Mouse (Mus musculus): Measurements from ENCODE around the gene Sspn. TPM values are rescaled to one million over a fixed set of nuclear protein-coding genes. Genes with fewer than 3 reads are reported as not detected.

Gene Sspn
- total RNA-seq (2015) (not detected in 2 replicates), total RNA-seq (2017) (not detected in 2 replicates)

GRCm38 (mm10) chr6:145931341-145931740 is at the start of gene Sspn:
Gene Sspn (plus strand): TSS chr6:145931641.
- ATAC-seq (replicated peaks; ENCODE audit: poor library complexity) = no peak

- peak; percentile 77 for ATAC-seq (replicated peaks; ENCODE audit: poor library complexity)
These were observed 48.4 kb upstream of the Sspn start for GRCm38 (mm10) chr6:145883010-145883409.

GRCm38 (mm10) chr6:145883668-145884067 is 47.8 kb upstream of the Sspn start:
- ATAC-seq (replicated peaks; ENCODE audit: poor library complexity) = peak; percentile 86

DNA sequence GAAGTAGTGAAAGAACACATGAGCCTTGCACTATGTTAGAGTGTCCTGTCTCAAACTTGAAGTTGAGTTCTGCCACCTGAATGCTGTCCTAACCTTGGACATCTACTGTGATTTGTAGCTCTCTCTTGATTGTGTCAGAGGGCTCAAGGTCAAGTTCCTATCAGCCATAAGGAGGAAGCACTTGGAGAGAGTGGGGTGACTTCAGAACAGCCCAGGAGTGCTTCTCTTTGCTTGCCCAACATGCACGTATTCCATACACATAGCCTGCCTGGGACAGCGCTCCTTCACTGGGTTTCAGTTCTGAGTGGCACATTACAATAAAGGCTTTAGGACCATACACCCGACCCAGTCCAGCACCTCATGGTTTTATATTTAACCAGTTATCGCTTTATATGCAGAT is 46.4 kb upstream of the Sspn start:
- 0 out of 2 replicates have a peak, but pooled peaks have one; percentile 20 for ATAC-seq (replicated peaks; ENCODE audit: poor library complexity)

- ATAC-seq (replicated peaks; ENCODE audit: poor library complexity) = no peak
These were observed 45.2 kb upstream of the Sspn start for GRCm38 (mm10) chr6:145886277-145886676.

- ATAC-seq (replicated peaks; ENCODE audit: poor library complexity) = no peak
These were observed 43.7 kb upstream of the Sspn start for GRCm38 (mm10) chr6:145887719-145888118.

DNA sequence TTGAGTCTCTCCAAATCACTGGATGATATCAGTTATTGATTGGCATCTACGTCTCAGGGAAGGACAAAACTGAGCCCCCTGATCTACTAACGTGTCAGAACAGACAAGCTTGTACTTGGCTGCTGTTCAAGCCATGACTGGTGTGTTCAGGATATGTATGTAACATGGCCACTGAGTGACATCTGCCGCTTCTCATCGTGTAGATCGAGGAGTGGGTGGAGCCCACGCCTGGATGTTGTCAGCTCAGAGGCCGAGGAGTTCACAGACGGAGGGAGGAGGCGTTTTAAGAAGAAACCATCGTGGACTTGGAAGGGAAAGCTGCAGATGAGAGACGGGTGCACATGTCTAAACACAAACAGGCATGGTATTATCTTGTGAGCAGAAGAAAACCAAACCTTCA is 39.5 kb upstream of the Sspn start:
- no peak for ATAC-seq (replicated peaks; ENCODE audit: poor library complexity)

GRCm38 (mm10) chr6:145892381-145893265 is 38.8 kb upstream of the Sspn start:
- ATAC-seq (replicated peaks; ENCODE audit: poor library complexity) = peak; percentile 21

DNA sequence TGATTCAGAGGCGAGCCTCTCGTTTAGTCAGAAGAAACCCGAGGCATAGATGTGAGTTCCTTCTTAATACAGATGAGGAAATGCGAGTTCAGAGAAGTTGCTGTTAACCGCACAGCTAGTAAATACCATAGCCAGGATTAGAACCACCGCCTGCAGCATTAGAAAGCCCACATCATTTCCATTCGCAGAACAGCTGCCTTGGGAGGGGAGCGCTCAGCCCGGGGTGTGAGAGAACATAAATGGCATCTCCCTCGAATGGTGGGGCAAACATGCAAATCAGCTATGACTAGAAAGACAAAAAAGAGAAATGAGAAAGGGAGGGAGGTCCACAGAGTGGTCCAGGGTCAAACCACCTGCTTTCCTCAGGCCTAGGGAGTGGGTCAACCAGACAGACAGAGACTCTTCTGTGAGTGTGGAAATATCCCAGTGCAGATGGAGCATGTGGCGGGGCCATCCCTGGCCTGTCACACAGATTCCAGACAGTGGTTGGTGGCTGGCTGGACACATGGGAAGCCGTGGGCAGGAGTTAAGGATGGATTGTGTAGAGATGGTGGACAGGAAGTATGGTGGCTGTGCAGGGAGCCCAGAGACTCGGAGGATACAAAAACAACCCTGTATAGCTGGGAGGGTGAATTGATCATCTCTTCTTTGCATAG is 37.9 kb upstream of the Sspn start:
- peak; percentile 51 for ATAC-seq (replicated peaks; ENCODE audit: poor library complexity)

DNA sequence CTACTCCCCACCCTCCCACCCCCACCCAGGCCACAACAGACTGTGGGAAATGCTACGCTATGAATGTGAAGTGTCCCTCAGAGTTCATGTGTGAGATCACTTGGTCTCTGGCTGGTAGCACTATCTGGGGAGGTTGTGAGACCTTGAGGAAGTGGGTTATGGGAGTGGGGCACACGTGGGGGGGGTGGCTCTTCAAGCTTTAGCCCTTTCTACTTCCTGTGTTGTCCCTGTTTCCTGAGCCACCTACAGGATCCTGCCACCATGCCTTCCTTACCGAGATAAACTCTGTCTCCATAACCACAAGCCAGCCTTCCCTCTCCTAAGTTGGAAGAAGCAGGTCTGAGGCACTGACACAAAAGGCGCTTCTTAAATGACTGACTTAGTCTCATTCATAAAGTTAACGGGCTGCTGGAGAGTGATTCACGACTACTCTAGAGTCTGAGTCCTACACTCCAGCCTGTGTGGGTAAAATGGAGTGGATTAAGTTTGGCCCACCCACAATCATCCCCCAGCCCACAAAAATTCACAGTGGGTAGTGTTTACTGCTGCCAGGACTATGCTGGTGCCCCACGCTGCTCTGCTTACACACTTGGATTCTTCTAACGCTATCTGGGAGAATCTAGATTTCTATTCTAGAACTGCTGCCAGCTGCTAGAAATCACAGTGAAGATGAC is 36.6 kb upstream of the Sspn start:
- peak; percentile 68 for ATAC-seq (replicated peaks; ENCODE audit: poor library complexity)

DNA sequence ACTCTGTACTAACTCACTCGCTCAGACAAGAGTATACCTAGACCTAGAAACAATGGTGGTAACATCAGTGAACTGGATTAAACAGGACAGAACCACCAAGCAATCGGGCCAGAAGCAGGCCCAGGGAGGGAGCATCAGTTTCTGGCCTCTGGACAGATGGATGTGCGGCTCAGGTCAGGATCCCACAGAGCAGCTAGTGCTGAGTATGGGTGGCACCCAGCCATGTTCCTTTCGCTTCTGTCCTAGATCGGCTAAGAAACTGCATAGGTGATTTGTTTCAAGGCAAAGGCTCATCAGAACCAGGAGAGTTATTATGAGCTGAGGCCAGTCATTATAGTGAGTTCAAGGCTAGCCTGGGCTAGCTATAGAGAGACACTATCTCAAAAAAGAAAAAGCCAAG is 27.3 kb upstream of the Sspn start:
- no peak for ATAC-seq (replicated peaks; ENCODE audit: poor library complexity)

GRCm38 (mm10) chr6:145904616-145905015 is 26.8 kb upstream of the Sspn start:
- ATAC-seq (replicated peaks; ENCODE audit: poor library complexity) = no peak

DNA sequence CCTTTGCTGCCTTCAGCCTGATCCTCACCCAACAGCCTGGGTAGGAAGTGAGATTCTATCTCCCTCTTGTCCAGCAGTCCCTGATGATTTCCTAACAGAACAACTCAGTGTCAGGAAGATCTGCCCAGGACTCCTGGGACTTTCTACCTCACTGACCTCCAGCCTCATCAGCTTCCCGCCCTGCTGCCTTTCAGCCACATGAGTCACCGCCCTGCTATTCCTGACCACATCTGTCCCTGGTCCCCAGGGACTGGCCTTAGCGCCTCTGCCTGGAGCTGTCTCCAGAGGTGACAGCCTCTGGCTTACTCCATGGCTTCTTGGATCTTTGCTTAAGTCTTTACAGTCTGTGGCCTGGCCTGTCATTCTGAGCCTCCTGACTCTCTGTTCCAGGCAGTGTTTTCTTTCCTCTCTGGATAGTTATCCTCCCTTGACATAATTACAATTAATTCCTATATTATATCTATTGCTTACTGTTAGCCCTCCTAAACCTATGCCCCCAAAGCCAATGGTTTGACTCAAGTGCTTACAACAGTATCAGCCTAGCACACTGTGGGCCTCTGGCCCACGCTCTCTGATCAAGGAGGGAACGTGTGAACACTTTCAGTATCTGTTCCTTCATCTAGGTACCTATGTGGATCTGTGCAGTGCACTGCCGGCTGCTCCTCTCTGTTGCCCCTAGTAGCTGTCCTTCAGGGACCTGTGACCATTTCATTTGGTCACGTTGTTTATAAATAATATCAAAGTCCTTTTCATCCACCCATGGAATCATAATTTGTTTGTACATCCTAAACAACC is 25.1 kb upstream of the Sspn start:
- no peak for ATAC-seq (replicated peaks; ENCODE audit: poor library complexity)

DNA sequence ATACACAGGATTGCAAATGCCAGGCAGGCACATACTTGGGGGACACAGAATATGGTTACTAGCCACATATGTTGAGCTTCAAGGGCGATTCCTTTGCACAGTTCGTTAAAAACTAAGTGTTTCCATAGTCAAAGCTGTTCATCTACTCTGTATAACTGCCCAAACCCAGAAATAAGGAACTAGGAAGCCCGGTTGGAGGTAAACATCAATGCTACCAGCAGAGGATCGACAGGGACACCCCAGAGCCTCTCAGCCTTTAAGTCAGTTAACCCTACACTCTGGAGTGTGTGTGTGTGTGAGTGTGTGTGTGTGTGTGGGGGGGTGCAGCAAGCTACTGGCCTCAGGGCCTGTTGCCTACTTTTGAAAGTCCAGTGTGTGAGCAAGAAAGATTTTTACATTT is 21.5 kb upstream of the Sspn start:
- peak; percentile 80 for ATAC-seq (replicated peaks; ENCODE audit: poor library complexity)

DNA sequence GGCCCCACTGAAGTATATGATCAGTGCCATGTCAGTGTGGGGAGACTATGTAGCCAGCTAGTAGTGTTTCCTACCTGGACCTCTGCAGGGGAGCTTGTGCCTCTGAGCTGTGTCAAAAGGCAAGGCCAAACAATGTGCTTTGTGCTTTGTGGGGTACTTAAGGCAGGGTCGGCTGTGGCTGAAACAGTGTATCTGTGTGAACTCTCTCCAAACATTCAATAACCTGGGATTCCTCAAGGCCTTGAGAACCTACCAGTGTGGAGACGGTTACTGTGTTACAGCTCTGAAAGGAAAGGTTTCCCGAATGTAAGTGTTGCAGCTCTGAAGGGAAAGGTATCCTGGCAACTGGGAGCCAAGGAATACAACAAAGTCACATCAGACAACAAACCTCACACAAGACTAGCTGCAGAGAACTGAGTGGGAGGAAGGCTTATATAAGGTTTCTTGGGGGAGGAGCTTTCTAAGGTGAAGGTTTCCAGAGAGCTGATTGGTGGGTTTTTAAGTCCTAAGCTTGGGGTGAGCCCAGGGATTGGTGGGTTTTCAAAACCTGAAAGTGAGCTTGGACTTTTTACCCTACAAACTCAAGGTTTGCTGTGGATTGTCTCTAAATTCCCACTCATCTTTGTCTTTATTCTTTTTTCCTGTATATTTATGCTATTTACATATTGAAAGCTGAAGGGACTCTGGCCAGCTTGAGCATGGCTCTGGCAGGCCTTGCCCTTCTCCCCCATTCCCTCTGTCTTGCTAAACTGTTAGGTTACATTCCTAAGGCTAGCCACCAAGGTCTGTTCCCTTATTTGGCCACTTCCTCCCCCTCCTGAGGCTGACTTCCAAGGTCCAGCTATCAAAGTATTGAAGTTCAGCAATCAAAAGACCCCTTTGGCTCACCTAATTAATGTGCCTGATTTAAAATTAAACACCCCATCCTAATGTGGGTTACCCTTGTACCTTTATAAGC is 20.7 kb upstream of the Sspn start:
- no peak for ATAC-seq (replicated peaks; ENCODE audit: poor library complexity)

- no peak for ATAC-seq (replicated peaks; ENCODE audit: poor library complexity)
These were observed 19.2 kb upstream of the Sspn start for GRCm38 (mm10) chr6:145912232-145912631.

DNA sequence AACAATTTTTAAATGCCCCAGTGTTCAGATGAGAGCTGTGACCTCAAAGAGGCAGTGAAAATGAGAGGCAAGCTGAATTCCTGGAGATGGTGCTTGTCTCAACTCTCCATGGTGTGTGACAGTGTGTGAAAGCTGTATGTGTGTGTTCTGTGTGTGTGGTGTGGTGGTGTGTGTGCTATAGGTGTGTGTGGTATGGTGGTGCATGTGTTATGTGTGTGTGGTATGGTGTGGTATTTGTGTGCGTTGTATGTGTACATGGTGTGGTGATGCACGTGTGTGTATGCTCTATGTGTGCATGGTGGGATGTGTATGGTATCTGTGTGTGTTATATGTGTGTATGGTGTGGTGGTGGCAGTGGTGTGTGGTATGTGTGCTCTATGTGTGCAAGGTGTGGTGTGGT is 16.0 kb upstream of the Sspn start:
- no peak for ATAC-seq (replicated peaks; ENCODE audit: poor library complexity)

DNA sequence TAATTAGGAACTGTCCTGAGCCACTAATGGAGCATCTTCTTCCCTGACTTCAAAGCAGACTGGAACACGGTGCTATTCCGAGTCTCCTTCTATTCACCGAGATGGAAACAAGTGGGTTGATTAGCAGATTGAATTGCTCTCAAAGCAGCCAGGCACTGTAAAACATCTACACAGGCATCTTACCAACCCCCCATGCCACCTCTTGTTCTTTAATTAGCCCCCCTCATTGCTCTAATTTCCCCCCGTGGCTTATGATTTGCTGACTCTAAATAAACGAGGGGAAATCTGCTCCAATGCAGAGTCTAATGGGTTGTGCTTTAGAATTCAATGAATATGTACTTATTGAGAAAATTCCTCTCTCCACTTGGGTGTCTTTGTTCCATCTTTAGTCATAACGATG is 15.0 kb upstream of the Sspn start:
- no peak for ATAC-seq (replicated peaks; ENCODE audit: poor library complexity)

DNA sequence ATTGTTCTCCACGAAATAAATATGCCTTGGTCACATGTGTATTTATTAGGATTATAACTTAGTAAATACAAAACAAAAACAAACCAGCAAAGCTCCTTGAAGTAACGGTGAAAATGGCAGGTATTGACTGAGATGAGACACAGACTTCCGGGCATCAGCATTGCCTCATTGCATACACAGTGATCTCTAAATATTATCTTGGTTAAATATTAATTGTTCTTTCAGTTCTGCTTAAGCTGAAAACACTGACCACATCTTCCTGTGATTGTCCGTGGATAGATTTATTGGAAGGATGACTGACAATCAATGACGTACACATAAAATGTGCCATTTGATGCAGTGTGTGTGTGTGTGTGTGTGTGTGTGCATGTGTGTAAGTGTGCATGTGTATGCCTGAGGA is 13.2 kb upstream of the Sspn start:
- no peak for ATAC-seq (replicated peaks; ENCODE audit: poor library complexity)

DNA sequence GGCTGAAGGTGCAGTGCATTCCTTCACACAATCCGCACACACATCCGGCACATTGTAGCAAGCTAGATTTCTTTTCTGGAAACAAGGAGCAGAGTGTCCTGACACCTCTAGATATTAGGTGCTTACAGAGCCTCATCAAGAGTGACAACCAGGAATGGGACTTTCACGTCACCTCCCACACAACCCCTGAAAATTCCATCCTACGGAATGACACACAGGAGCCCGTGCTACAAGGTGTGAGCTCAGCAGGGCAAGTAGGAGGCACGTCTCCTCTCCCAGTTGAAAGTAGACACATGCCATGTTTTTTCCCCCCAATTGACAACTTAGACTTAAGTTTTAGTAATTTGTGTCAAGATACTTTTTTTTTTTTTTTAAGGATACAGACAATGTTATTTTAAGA is 7.8 kb upstream of the Sspn start:
- no peak for ATAC-seq (replicated peaks; ENCODE audit: poor library complexity)
